Mouse (Mus musculus): ENCODE measurements at regions not wholly inside any gene's neighbourhood (a gene's known extent, or its start where the extent isn't known, plus 50 kb on each side); places are given as distances from the start of the nearest gene placed in this dataset.

DNA sequence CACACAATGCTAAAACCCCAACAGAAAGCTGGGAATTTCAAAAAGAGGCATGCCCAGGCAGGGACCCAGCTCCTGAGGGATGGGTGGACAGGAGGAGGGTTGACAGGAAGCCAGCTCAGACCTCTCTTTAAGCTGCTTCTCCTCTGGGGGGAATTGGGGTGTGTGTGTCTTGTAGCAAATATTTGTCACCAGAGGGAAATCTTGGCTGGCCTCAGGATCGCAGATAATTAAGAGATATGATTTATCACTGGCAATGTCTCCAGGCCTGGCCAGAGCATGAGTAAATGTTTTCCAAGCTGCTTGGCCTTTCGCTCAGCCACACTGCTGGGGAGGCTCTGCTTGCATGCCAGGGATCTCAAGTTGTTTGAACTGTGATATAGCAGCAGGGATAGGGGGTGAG, 189.6 kb upstream of the Klf4 start:
- no peak overlapping the region for H3K27ac ChIP-seq
- H3K27me3 ChIP-seq (ENCODE audit: insufficient read depth, low read length) = no peaks in the 10 kb centered on the region
- H3K4me1 ChIP-seq (ENCODE audit: insufficient read depth, low read length) = no peaks in the 10 kb centered on the region
- WGBS = 55% methylated on average over 2 of the region's 2 CpGs
- peak; percentile 40 for DNase-seq (ENCODE audit: low spot score)
- no peaks in the 10 kb centered on the region for H3K36me3 ChIP-seq (ENCODE audit: insufficient read depth, low read length)
- no peak overlapping the region for H3K4me3 ChIP-seq (ENCODE audit: low read length)
- no peak overlapping the region for H3K4me2 ChIP-seq (ENCODE audit: low read depth, low read length)
- H3K9ac ChIP-seq (replicated peaks; ENCODE audit: low read length) = no peak overlapping the region
- peak; percentile 9; the same call in 1 of the 2 replicates for TF ChIP-seq CTCF (IDR thresholded peaks at IDR 0.05; ENCODE audit: low read depth)
- peak; percentile 30 for ATAC-seq
- no peaks in the 10 kb centered on the region for H3K9me3 ChIP-seq (ENCODE audit: low read length)

DNA sequence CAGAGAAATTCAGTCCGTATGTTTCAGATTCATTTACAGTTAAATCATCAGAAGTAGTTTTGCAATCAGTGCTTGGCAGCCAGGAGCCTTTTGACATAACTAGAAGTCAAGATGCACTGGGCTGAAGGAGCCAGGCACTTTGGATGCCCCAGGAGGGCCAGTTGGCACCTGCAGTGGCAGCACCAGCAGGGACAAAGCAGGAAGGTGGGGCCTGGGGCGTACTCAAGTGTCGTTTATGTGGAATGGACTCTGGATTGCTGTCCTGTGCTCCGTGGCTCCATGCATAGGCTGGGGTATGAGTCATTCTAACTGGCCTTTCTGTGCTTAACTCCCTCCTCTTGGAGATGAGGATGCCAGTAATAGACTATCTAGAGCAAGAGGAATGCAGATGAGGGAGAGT, 186.2 kb upstream of the Klf4 start:
- Histone ChIP-seq H3K9me3 (ENCODE audit: low read length) (no peaks in the 10 kb centered on the region), H3K27ac (no peak overlapping the region), H3K4me1 (ENCODE audit: insufficient read depth, low read length) (no peaks in the 10 kb centered on the region), H3K4me3 (ENCODE audit: low read length) (no peak overlapping the region), H3K27me3 (ENCODE audit: insufficient read depth, low read length) (no peaks in the 10 kb centered on the region), H3K36me3 (ENCODE audit: insufficient read depth, low read length) (no peaks in the 10 kb centered on the region), H3K9ac (replicated peaks; ENCODE audit: low read length) (no peak overlapping the region), H3K4me2 (ENCODE audit: low read depth, low read length) (no peak overlapping the region)
- WGBS = 65% methylated on average over 4 of the region's 4 CpGs
- no peak for DNase-seq (ENCODE audit: low spot score)
- ATAC-seq = no peak
- no peak for TF ChIP-seq CTCF (IDR thresholded peaks at IDR 0.05; ENCODE audit: low read depth)

DNA sequence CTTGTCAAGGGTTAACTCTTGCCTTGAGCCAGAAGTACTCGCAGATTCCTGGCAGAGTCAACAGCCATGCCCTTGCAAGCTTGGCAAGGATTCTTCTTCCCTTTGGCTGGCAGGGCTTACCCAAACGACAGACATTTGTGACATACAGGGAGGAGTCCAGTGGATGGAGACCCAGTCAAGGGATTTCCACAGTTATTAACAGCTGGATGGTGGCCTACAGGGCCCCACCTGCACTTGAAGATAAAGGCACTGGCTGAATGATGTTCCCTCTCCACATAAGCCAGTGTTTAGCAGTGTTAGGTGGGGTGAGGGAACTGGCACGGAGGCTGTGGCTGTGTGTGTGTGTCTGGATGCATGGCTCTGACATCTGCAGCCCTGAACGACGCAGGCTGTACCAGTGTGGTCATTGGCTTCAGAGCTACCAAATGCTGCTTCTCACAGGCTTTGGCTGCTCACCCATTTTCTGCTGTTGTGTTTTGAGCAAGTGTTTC, 183.9 kb upstream of the Klf4 start:
- Histone ChIP-seq H3K27ac (no peak overlapping the region), H3K36me3 (ENCODE audit: insufficient read depth, low read length) (no peaks in the 10 kb centered on the region), H3K4me3 (ENCODE audit: low read length) (no peak overlapping the region), H3K27me3 (ENCODE audit: insufficient read depth, low read length) (no peaks in the 10 kb centered on the region), H3K4me2 (ENCODE audit: low read depth, low read length) (no peak overlapping the region), H3K9me3 (ENCODE audit: low read length) (no peaks in the 10 kb centered on the region), H3K4me1 (ENCODE audit: insufficient read depth, low read length) (0 out of 2 replicates have a peak, but pooled peaks cover 3% of the 10 kb centered on the region), H3K9ac (replicated peaks; ENCODE audit: low read length) (no peak overlapping the region)
- peak; percentile 73 for ATAC-seq
- no peak for TF ChIP-seq CTCF (IDR thresholded peaks at IDR 0.05; ENCODE audit: low read depth)
- peak; percentile 77 for DNase-seq (ENCODE audit: low spot score)
- 27% methylated on average over 5 of the region's 5 CpGs for WGBS

DNA sequence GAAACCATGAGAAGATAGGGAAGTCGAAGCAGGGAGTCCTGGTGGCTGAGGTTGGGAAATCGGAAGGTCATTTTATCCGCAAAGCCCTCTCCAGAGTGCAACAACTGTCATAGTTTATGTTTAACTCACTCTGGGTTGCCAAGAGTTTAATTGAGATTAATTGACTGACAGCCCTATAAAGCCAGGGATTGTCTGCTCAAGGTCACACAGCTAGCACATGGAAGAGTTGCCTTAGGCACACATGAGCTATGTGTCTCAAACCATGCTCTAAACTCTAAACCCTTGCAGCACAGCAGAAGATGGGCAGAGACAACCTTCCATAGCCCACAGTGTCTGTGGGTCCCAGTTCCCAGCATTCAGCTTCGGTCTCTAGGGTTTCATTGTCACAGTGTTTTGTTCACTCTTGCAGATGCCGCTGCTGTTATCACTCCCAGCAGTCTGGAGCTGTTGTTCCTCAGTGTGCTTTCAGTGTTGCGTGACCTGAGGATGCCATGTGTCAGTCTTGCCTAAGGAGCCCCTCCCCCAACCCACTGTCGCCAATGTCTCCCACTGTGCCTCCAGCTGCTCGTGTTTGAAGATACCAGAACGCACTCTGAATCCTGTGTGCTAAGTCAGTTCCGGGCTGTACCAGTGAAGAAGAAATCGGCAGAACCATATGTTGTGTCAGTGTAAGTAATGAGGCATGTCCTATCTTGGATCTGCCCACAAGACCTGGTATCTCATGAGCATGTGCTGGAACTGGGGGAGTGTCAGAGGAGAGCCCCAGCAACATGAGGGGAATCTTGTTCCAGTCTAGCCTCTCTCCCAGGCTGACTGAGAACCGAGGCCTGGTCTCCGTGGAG, 179.5 kb upstream of the Klf4 start:
- 32% methylated on average over 13 of the region's 13 CpGs for WGBS
- H3K4me1 ChIP-seq (ENCODE audit: insufficient read depth, low read length) = 0 out of 2 replicates have a peak, but pooled peaks cover 3% of the 10 kb centered on the region
- no peak for TF ChIP-seq CTCF (IDR thresholded peaks at IDR 0.05; ENCODE audit: low read depth)
- peak; percentile 75 for ATAC-seq
- no peaks in the 10 kb centered on the region for H3K27me3 ChIP-seq (ENCODE audit: insufficient read depth, low read length)
- no peak overlapping the region for H3K9ac ChIP-seq (replicated peaks; ENCODE audit: low read length)
- no peaks in the 10 kb centered on the region for H3K9me3 ChIP-seq (ENCODE audit: low read length)
- no peak overlapping the region for H3K4me3 ChIP-seq (ENCODE audit: low read length)
- DNase-seq (ENCODE audit: low spot score) = peak; percentile 63
- no peak overlapping the region for H3K27ac ChIP-seq
- no peak overlapping the region for H3K4me2 ChIP-seq (ENCODE audit: low read depth, low read length)
- H3K36me3 ChIP-seq (ENCODE audit: insufficient read depth, low read length) = no peaks in the 10 kb centered on the region

DNA sequence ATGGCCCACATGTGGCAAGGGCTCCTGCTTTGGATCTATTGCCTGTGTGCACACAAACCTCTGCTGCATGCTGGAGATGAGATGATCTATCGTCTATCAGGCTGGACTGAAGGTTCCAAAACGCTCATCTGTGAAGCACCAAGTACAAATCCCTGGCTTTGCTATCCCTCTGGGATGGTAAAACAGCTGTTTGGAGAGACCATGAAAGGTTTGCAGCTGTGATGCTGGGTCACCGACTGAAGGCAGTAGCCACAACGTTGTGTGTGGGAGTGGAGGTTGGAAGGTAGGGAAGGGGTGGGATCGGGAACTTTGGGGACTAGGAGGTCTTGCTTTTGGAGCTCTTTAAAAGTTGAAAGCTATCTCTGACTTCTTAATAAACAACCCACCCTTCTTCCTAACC, 178.2 kb upstream of the Klf4 start:
- H3K4me3 ChIP-seq (ENCODE audit: low read length) = no peak overlapping the region
- no peak overlapping the region for H3K27ac ChIP-seq
- H3K9me3 ChIP-seq (ENCODE audit: low read length) = no peaks in the 10 kb centered on the region
- no peak overlapping the region for H3K9ac ChIP-seq (replicated peaks; ENCODE audit: low read length)
- ATAC-seq (no peak), DNase-seq (ENCODE audit: low spot score) (no peak)
- H3K4me2 ChIP-seq (ENCODE audit: low read depth, low read length) = no peak overlapping the region
- H3K27me3 ChIP-seq (ENCODE audit: insufficient read depth, low read length) = no peaks in the 10 kb centered on the region
- TF ChIP-seq CTCF (IDR thresholded peaks at IDR 0.05; ENCODE audit: low read depth) = no peak
- H3K36me3 ChIP-seq (ENCODE audit: insufficient read depth, low read length) = no peaks in the 10 kb centered on the region
- 0 out of 2 replicates have a peak, but pooled peaks cover 3% of the 10 kb centered on the region for H3K4me1 ChIP-seq (ENCODE audit: insufficient read depth, low read length)
- 91% methylated on average over 5 of the region's 5 CpGs for WGBS

DNA sequence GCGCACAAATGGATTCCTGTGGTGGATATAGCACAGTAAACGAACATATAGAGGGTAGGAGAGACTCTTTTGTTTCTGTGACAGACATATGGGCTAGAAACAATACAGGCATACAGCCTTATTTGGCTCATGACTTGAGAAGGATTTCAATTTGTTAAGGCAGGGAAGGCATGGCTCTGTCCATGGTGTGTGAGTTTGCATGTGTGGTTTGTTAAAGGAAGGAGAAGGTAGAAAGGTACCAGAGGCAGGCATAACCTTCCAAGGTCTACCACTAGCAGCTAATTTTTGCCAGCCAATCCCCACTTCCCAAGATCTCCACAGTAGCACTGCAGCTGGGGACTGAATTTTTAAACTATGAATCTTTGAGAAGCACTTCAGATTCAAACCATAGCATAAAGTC, 176.5 kb upstream of the Klf4 start:
- DNase-seq (ENCODE audit: low spot score) (no peak), ATAC-seq (no peak)
- Histone ChIP-seq H3K9ac (replicated peaks; ENCODE audit: low read length) (no peak overlapping the region), H3K4me3 (ENCODE audit: low read length) (no peak overlapping the region), H3K36me3 (ENCODE audit: insufficient read depth, low read length) (no peaks in the 10 kb centered on the region), H3K4me2 (ENCODE audit: low read depth, low read length) (no peak overlapping the region), H3K27ac (no peak overlapping the region), H3K27me3 (ENCODE audit: insufficient read depth, low read length) (no peaks in the 10 kb centered on the region), H3K4me1 (ENCODE audit: insufficient read depth, low read length) (0 out of 2 replicates have a peak, but pooled peaks cover 3% of the 10 kb centered on the region), H3K9me3 (ENCODE audit: low read length) (no peaks in the 10 kb centered on the region)
- TF ChIP-seq CTCF (IDR thresholded peaks at IDR 0.05; ENCODE audit: low read depth) = no peak
- WGBS = 64% methylated on average over 2 of the region's 2 CpGs

DNA sequence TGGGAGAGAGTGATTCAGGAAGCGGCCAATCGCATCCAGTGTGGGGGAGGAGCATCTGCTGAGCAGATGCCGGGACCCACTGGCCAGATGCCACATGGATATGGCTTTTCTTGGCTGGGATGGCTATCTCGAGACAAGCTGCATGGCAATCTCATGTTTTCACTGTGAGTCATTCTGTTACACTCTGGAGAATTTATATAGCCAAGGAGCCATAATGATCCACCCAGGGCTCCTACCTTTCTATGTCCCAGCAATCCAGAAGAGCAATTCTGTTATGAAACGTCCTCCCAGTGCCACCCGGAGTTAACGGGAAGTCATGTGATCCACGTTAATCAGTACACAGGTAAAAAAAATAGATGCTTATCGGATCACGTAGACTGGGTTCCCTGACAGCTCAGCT, 175.7 kb upstream of the Klf4 start:
- Histone ChIP-seq H3K36me3 (ENCODE audit: insufficient read depth, low read length) (no peaks in the 10 kb centered on the region), H3K4me2 (ENCODE audit: low read depth, low read length) (no peak overlapping the region), H3K27me3 (ENCODE audit: insufficient read depth, low read length) (no peaks in the 10 kb centered on the region), H3K9ac (replicated peaks; ENCODE audit: low read length) (no peak overlapping the region), H3K27ac (no peak overlapping the region), H3K4me3 (ENCODE audit: low read length) (no peak overlapping the region), H3K4me1 (ENCODE audit: insufficient read depth, low read length) (0 out of 2 replicates have a peak, but pooled peaks cover 3% of the 10 kb centered on the region), H3K9me3 (ENCODE audit: low read length) (no peaks in the 10 kb centered on the region)
- ATAC-seq (no peak), DNase-seq (ENCODE audit: low spot score) (no peak)
- no peak for TF ChIP-seq CTCF (IDR thresholded peaks at IDR 0.05; ENCODE audit: low read depth)
- 77% methylated on average over 10 of the region's 10 CpGs for WGBS

Measured in hindbrain, postnatal 0 days (tissue).